Mouse (Mus musculus) kidney, postnatal 14 days (tissue): ENCODE results near the gene Unk.
A peak's percentile ranks its signal among the peaks of the same experiment; 100 is the strongest.

Source experiments
- DNase-seq: peaks from one replicate; pipeline ENCODE4 v3.0.0; 2022; ENCODE audit warnings: mixed read lengths

The Unk gene

GRCm38 (mm10) chr11:116110540-116110939, 80.4 kb downstream of the Unk start:
- peak; percentile 59 for DNase-seq
